Mouse (Mus musculus) testis, adult 2 months (tissue): ENCODE results near the gene Galnt10.

Source experiments
- CTCF ChIP-seq: fragments of 200-500 bp; IDR thresholded peaks from 2 replicates; pipeline ENCODE4 v1.5.1; 2012; ENCODE audit warnings: low read depth, mild to moderate bottlenecking, inconsistent platforms, low read length, moderate library complexity; ENCODE audit not compliant: control insufficient read depth, insufficient read depth, insufficient replicate concordance
- POLR2A ChIP-seq: fragments of 200-500 bp; IDR thresholded peaks from 2 replicates; pipeline ENCODE4 v1.6.1; 2012; ENCODE audit warnings: low read depth, mild to moderate bottlenecking, inconsistent platforms, low read length, moderate library complexity; ENCODE audit not compliant: control insufficient read depth

- no peak for TF ChIP-seq POLR2A
- TF ChIP-seq CTCF = no peak
Observed at GRCm38 (mm10) chr11:57720076-57720475, 74.8 kb downstream of the Galnt10 start.
